Comparison of ENCODE assay signal across 17 mouse cellular contexts in genomic region chr1:167083181-167083580, GRCm38 (mm10).
DNase-seq lines count a peak whose midpoint lies in the region; ATAC-seq lines count a peak whose summit lies in the region.
"Had no signal": no experiment of that assay in that cellular context is flagged by ENCODE, and none has a peak within 500 bp of the region (broad histone marks: within the 10 kb centered on the region; RNA-seq: fewer than 3 reads in every experiment).

No protein-coding gene starts in this region.

- 33% methylated on average over 2 of the region's 2 CpGs for WGBS in hindbrain, embryonic 13.5 days
- 43% methylated on average over 2 of the region's 2 CpGs for WGBS in midbrain, embryonic 16.5 days
- WGBS in liver, embryonic 12.5 days (ENCODE audit: insufficient replicate concordance): 66% methylated on average over 2 of the region's 2 CpGs

- H3K36me3 ChIP-seq in hindbrain, embryonic 13.5 days: peaks cover 11% of the 10 kb centered on the region
- H3K36me3 ChIP-seq in midbrain, embryonic 16.5 days (ENCODE audit: control insufficient read depth, insufficient read depth, low read length): 0 out of 2 replicates have a peak, but pooled peaks cover 2% of the 10 kb centered on the region
- no peaks in the 10 kb centered on the region for H3K36me3 ChIP-seq in liver, embryonic 12.5 days
- H3K36me3 ChIP-seq: heart, embryonic 10.5 days; limb, embryonic 10.5 days had no signal

- H3K9me3 ChIP-seq in hindbrain, embryonic 13.5 days: no peaks in the 10 kb centered on the region
- no peaks in the 10 kb centered on the region for H3K9me3 ChIP-seq in midbrain, embryonic 16.5 days (replicated peaks; ENCODE audit: control insufficient read depth, low read length, poor library complexity, severe bottlenecking)
- no peaks in the 10 kb centered on the region for H3K9me3 ChIP-seq in liver, embryonic 12.5 days (replicated peaks)
- H3K9me3 ChIP-seq: heart, embryonic 10.5 days; limb, embryonic 10.5 days had no signal

- H3K4me3 ChIP-seq in hindbrain, embryonic 13.5 days: no peak overlapping the region
- no peak overlapping the region for H3K4me3 ChIP-seq in midbrain, embryonic 16.5 days (ENCODE audit: low read depth, low read length)
- no peak overlapping the region for H3K4me3 ChIP-seq in liver, embryonic 12.5 days
- H3K4me3 ChIP-seq: heart, embryonic 10.5 days; limb, embryonic 10.5 days had no signal

- H3K9ac ChIP-seq in hindbrain, embryonic 13.5 days: no peak overlapping the region
- H3K9ac ChIP-seq in midbrain, embryonic 16.5 days (ENCODE audit: low read depth, low read length): no peak overlapping the region
- H3K9ac ChIP-seq in liver, embryonic 12.5 days: no peak overlapping the region
- H3K9ac ChIP-seq: lung, embryonic 14.5 days had no signal

- peaks cover 37% of the 10 kb centered on the region for H3K4me1 ChIP-seq in hindbrain, embryonic 13.5 days (replicated peaks)
- peaks cover 16% of the 10 kb centered on the region for H3K4me1 ChIP-seq in midbrain, embryonic 16.5 days (ENCODE audit: control insufficient read depth, insufficient read depth, low read length)
- H3K4me1 ChIP-seq in liver, embryonic 12.5 days: no peaks in the 10 kb centered on the region
- H3K4me1 ChIP-seq: heart, embryonic 10.5 days had no signal

- peak; percentile 33 for DNase-seq in retina, embryonic 14.5 days (ENCODE audit: low spot score)
- DNase-seq in retina, postnatal 1 day: no peak
- no peak for DNase-seq in cerebellum, adult 9-10 months
- no peak for DNase-seq in layer of hippocampus, adult 9-11 months
- DNase-seq: adrenal gland, postnatal 36 days; cerebellum, postnatal 36 days; gastrocnemius, postnatal 36 days; heart, postnatal 10 days; kidney, adult 9 months; lung, embryonic 14.5 days had no signal

- H3K27ac ChIP-seq in hindbrain, embryonic 13.5 days: peak overlapping the region; percentile 85
- peak overlapping the region; percentile 44; the same call in 1 of the 2 replicates for H3K27ac ChIP-seq in midbrain, embryonic 16.5 days (ENCODE audit: low read length)
- no peak overlapping the region for H3K27ac ChIP-seq in liver, embryonic 12.5 days
- H3K27ac ChIP-seq: heart, embryonic 10.5 days; limb, embryonic 10.5 days; macrophage had no signal

- no peak for ATAC-seq in hindbrain, embryonic 13.5 days (ENCODE audit: low FRiP score)
- ATAC-seq in midbrain, embryonic 16.5 days: no peak
- no peak for ATAC-seq in liver, embryonic 12.5 days

- H3K27me3 ChIP-seq in hindbrain, embryonic 13.5 days: no peaks in the 10 kb centered on the region
- no peaks in the 10 kb centered on the region for H3K27me3 ChIP-seq in midbrain, embryonic 16.5 days (ENCODE audit: control insufficient read depth, insufficient read depth, low read depth, low read length)
- H3K27me3 ChIP-seq in liver, embryonic 12.5 days (replicated peaks): no peaks in the 10 kb centered on the region

- H3K4me2 ChIP-seq in hindbrain, embryonic 13.5 days: no peak overlapping the region
- no peak overlapping the region for H3K4me2 ChIP-seq in midbrain, embryonic 16.5 days (ENCODE audit: low read length)
- H3K4me2 ChIP-seq in liver, embryonic 12.5 days: no peak overlapping the region
- H3K4me2 ChIP-seq: liver, embryonic 11.5 days; lung, embryonic 14.5 days had no signal
